Mouse (Mus musculus) spleen, adult 2 months (tissue): ENCODE results near the gene Samd13. TPM values are rescaled to one million over a fixed set of nuclear protein-coding genes. Genes with fewer than 3 reads are reported as not detected.

Experiments
- DNase-seq, 2 experiments: peaks; one replicate each; pipeline versions ENCODE4 v3.0.0 to v3.0.0-alpha.2; 2012 to 2021; ENCODE audit warnings: low spot score in 2 of 2, low read depth in 1 of 2
- H3K27ac ChIP-seq: fragments of 200-500 bp; 2 replicates; pipeline ENCODE4 v1.5.1; 2012; ENCODE audit warnings: low read length, inconsistent platforms; ENCODE audit not compliant: insufficient read depth
- H3K27me3 ChIP-seq: fragments of 200-500 bp; 2 replicates; pipeline ENCODE4 v1.6.1; 2012; ENCODE audit warnings: mild to moderate bottlenecking, moderate library complexity, low read length, inconsistent platforms; ENCODE audit not compliant: control insufficient read depth, insufficient read depth
- H3K36me3 ChIP-seq: fragments of 200-500 bp; 2 replicates; pipeline ENCODE4 v1.6.1; 2012; ENCODE audit warnings: mild to moderate bottlenecking, low read length, inconsistent platforms; ENCODE audit not compliant: control insufficient read depth, insufficient read depth
- H3K4me1 ChIP-seq: fragments of 200-500 bp; 2 replicates; pipeline ENCODE4 v1.6.1; 2011; ENCODE audit warnings: inconsistent platforms; ENCODE audit not compliant: control insufficient read depth, insufficient read depth, insufficient read length
- H3K4me3 ChIP-seq: fragments of 200-500 bp; 2 replicates; pipeline ENCODE4 v1.5.1; 2011; ENCODE audit warnings: mild to moderate bottlenecking, inconsistent platforms; ENCODE audit not compliant: insufficient read depth, insufficient read length; ENCODE audit errors: extremely low read depth
- CTCF ChIP-seq: fragments of 200-500 bp; IDR thresholded peaks from 2 replicates; pipeline ENCODE4 v1.5.1; 2011; ENCODE audit warnings: mild to moderate bottlenecking, inconsistent platforms; ENCODE audit not compliant: insufficient read depth, insufficient read length, insufficient replicate concordance; ENCODE audit errors: extremely low read depth
- POLR2A ChIP-seq: fragments of 200-500 bp; IDR thresholded peaks from 2 replicates; pipeline ENCODE4 v1.6.1; 2011; ENCODE audit warnings: low read depth, low read length, inconsistent platforms
- WGBS: fragments of 180-500 bp; shearing (Covaris S2); methylation state at CpG from one replicate; pipeline ENCODE4 v1.1.7; 2018; 5-methylcytosine and 5-hydroxymethylcytosine counted together
- polyA plus RNA-seq: library from polyadenylated mRNA; depleted of rRNA; stranded (reverse); fragments of >200 nt; gene quantifications from 2 replicates; pipeline ENCODE4 v1.2.3, GENCODE M21; 2012

Gene Samd13
- polyA plus RNA-seq, 1 experiment, result 0.05 TPM

DNA sequence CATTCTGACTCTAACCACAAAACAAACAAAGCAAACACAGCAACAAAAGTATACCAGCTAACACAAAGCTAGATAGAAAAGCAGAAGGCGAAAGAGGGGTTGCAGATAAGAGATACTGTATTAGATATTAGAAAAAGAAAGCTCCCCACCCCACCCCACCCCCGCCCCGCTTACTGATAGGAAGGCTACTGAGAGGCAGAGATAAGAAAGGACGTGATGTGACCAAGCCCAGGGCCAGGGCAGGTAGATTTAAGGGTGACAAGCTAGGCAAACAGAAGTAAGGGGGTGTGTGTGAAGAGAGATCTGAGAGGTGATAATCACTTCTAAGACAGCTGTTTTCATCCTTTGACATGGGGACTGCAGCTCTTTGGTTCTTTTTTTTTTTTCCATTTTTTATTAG lies 67.0 kb downstream of the Samd13 start:
- no peaks in the 10 kb centered on the region for H3K4me1 ChIP-seq
- TF ChIP-seq CTCF, result no peak
- TF ChIP-seq POLR2A, result no peak
- 81% methylated on average over 4 of the region's 4 CpGs for WGBS
- DNase-seq, result no peak
- no peak overlapping the region for H3K4me3 ChIP-seq
- no peaks in the 10 kb centered on the region for H3K27me3 ChIP-seq
- H3K27ac ChIP-seq, result no peak overlapping the region
- H3K36me3 ChIP-seq, result no peaks in the 10 kb centered on the region

DNA sequence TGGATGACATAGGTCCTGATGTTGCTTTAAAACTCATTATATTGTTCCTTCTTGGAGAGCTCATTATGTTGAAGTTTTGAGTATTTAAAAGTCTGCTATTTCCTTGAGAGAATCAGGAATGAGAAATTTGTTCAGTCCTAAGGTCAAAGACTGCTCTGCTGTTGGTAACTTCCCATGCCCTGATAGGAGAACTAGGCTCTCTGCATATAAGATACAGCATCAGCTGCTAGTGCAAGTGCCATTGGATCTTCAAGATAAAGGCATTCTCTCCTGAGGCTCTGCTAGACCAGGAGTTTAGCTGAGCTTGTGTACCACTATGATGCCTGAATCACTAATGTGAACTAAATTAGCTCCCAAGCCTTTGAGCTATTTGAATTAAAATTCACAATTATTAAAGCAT lies 67.4 kb downstream of the Samd13 start:
- Histone ChIP-seq H3K27ac (no peak overlapping the region), H3K27me3 (no peaks in the 10 kb centered on the region), H3K4me1 (no peaks in the 10 kb centered on the region), H3K36me3 (no peaks in the 10 kb centered on the region), H3K4me3 (no peak overlapping the region)
- DNase-seq, result no peak
- TF ChIP-seq CTCF (no peak), POLR2A (no peak)

DNA sequence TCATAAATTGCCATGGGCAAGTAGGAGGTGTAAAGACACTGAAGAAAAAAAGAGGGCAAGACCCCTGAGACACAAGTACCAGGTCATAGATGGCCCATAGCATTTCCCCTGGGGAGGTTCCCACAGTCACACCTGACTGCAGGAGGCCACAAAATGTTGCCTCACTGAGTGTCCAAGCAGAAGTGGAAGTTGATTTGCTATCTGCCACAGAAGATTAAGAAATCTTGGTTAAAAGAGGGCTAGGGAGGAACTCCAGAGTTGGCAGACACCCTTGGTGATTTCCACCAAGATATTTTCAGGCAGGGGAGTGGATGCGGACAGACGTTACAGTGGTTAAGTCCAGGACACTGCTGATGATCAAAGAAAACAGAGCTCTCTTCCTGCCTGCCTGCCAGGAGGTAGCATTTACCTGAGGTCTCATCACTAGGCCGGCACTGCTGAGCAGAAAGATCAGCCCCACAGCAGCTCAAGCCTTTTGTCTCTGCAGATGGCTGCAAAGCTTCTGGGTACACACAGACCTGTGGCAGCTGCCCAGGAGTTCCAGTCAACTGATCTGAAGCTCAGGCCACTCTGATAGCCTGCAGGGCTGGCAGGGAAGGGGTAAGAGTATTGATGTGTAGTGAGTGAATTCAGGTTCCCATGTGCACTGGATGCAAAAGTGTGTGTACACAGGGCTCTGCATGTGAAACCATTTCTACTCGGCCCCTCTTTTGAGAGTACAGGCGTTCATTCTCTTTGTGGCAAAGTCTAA lies 68.7 kb downstream of the Samd13 start:
- TF ChIP-seq CTCF, result no peak
- TF ChIP-seq POLR2A, result no peak
- Histone ChIP-seq H3K4me3 (no peak overlapping the region), H3K27ac (peak overlapping the region; percentile 25), H3K4me1 (no peaks in the 10 kb centered on the region), H3K36me3 (no peaks in the 10 kb centered on the region), H3K27me3 (no peaks in the 10 kb centered on the region)
- 47% methylated on average over 5 of the region's 5 CpGs for WGBS
- DNase-seq, result no peak

- DNase-seq, result no peak
Observed at GRCm38 (mm10) chr3:146615496-146615895, 69.9 kb downstream of the Samd13 start, which contains the start of gene Dnase2b. TSS of gene Dnase2b (minus strand) at chr3:146615596.

GRCm38 (mm10) chr3:146611821-146612220 lies 73.6 kb downstream of the Samd13 start:
- Histone ChIP-seq H3K27ac (no peak overlapping the region), H3K27me3 (no peaks in the 10 kb centered on the region), H3K4me3 (no peak overlapping the region), H3K36me3 (no peaks in the 10 kb centered on the region), H3K4me1 (no peaks in the 10 kb centered on the region)
- WGBS, result 85% methylated on average over 4 of the region's 4 CpGs
- no peak for DNase-seq
- TF ChIP-seq POLR2A (no peak), CTCF (no peak)

More at GRCm38 (mm10) chr3:146615496-146615895, 69.9 kb downstream of the Samd13 start, which contains the start of gene Dnase2b:
- Histone ChIP-seq H3K27me3 (no peaks in the 10 kb centered on the region), H3K4me1 (no peaks in the 10 kb centered on the region), H3K36me3 (no peaks in the 10 kb centered on the region), H3K27ac (no peak within 1 kb of the TSS), H3K4me3 (no peak within 1 kb of the TSS)
- TF ChIP-seq CTCF (no peak), POLR2A (no peak)
- WGBS, result 88% methylated on average over 4 of the region's 4 CpGs

- Histone ChIP-seq H3K27me3 (no peaks in the 10 kb centered on the region), H3K36me3 (no peaks in the 10 kb centered on the region), H3K4me1 (no peaks in the 10 kb centered on the region), H3K27ac (no peak overlapping the region), H3K4me3 (no peak overlapping the region)
- DNase-seq, result no peak
- no peak for TF ChIP-seq POLR2A
- TF ChIP-seq CTCF, result no peak
- 88% methylated on average over 4 of the region's 4 CpGs for WGBS
Observed at GRCm38 (mm10) chr3:146611261-146611660, 74.1 kb downstream of the Samd13 start.

- 37% methylated on average over 10 of the region's 10 CpGs for WGBS
- Histone ChIP-seq H3K27ac (no peak overlapping the region), H3K4me1 (no peaks in the 10 kb centered on the region), H3K36me3 (no peaks in the 10 kb centered on the region), H3K4me3 (no peak overlapping the region), H3K27me3 (no peaks in the 10 kb centered on the region)
- no peak for DNase-seq
- TF ChIP-seq CTCF (no peak), POLR2A (no peak)
Observed at GRCm38 (mm10) chr3:146610322-146610721, 75.1 kb downstream of the Samd13 start.
